Mouse (Mus musculus): Measurements from ENCODE around the gene Thap3.

GRCm38 (mm10) chr4:152006812-152007211 is 18.0 kb upstream of the Thap3 start:
- TF ChIP-seq CTCF (IDR thresholded peaks at IDR 0.05; ENCODE audit: insufficient read depth, low read depth, low read length) (no peak), POLR2A (IDR thresholded peaks at IDR 0.05; ENCODE audit: insufficient read depth, low read depth, low read length) (no peak)
